Mouse (Mus musculus): ENCODE results near the gene Stab2.

Gene Stab2

GRCm38 (mm10) chr10:87007385-87008214 lies at the start of gene Stab2:
Gene Stab2 (minus strand): TSS chr10:87008025.
- no peak for DNase-seq (ENCODE audit: inconsistent age in 2 of 2, low spot score in 1 of 2)

DNA sequence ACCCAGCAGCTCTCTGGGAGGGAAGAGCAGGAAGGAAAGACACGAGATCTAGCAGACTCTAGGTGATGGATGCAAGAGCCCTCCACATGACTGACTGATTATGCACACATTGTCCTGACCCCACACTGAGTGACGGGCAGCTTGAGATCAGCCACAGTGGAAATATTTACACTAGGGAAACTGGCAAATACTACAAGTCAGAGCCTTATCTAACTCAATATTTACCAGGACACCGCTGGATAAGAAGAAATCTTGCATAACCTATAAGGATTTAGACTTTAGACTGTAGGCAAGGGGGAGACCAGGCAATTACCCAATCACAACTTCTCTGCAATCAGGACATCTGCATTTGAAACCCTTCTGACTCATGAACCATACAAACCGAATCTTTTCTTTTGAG lies 43.9 kb upstream of the Stab2 start:
- DNase-seq (ENCODE audit: inconsistent age in 2 of 2, low spot score in 1 of 2), result no peak

- DNase-seq (ENCODE audit: inconsistent age in 2 of 2, low spot score in 1 of 2), result no peak
These were observed 41.4 kb upstream of the Stab2 start for GRCm38 (mm10) chr10:87049179-87049578.

DNA sequence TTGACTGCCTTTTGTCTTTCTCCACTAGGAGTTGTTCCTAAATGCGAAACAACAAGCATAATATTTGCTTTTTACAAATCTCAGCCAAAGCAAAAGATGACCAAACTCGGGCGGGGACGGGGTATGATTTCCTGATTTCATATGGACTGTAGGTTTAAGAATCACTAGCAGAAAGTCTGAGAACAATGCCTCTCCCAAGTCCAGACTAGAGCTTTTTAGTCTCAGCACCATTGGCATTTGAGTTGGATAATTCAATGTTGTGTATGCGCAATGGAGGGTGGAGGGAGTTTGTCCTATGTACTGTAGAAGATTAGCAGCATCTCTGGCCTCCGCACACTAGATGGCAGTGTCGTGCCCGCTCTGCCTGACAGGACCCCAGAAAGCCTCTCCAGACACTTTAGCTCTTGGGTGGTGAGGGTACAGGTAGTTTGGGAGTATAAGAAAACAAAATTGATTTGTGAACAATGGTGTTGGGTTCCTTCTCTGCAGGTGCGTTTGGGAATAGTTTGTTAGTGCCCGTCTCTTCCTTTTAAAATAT lies 39.2 kb upstream of the Stab2 start:
- no peak for DNase-seq (ENCODE audit: inconsistent age in 2 of 2, low spot score in 1 of 2)

DNA sequence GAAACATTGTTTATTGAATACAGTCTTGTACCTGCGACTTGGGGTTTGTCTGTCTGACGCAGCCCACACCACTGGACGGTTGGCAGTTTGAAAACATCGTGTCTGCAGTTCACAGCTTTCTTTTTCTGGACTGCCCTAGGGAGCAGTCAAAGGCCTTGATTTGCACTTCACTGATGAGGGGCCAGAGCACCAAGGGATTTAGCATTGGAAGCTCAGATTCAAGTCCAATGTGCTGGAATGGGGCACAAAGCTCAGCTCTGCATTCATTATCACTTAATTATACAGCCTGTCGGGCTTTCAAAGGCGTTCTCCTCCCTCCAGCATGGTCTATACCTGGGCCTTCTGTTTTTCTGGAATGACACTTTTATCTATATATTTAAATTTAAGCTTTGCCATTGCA lies 38.6 kb upstream of the Stab2 start:
- no peak for DNase-seq (ENCODE audit: inconsistent age in 2 of 2, low spot score in 1 of 2)

- DNase-seq (ENCODE audit: inconsistent age in 2 of 2, low spot score in 1 of 2), result no peak
These were observed 37.4 kb upstream of the Stab2 start for GRCm38 (mm10) chr10:87045273-87045672.

- no peak for DNase-seq (ENCODE audit: inconsistent age in 2 of 2, low spot score in 1 of 2)
These were observed 33.4 kb upstream of the Stab2 start for GRCm38 (mm10) chr10:87041265-87041664.

DNA sequence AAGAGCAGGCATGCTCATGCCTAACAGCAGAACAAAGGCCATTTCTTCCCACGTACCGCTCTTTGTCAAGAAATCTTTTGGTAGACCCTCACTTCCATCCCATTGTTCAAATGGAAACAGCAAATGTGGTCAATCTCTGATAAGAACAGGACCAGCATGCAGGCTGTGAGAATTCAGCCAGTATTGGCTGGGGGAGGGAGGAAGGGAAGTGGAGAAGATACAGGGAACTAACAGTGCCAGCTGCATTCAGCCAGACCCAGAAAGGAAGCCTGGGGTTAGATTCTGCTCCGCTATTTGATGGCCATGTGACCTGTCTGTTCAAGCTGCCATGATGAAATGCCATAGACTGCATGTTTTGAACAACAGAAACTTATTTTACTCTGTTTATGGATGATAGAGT lies 32.0 kb upstream of the Stab2 start:
- DNase-seq (ENCODE audit: inconsistent age in 2 of 2, low spot score in 1 of 2), result no peak

DNA sequence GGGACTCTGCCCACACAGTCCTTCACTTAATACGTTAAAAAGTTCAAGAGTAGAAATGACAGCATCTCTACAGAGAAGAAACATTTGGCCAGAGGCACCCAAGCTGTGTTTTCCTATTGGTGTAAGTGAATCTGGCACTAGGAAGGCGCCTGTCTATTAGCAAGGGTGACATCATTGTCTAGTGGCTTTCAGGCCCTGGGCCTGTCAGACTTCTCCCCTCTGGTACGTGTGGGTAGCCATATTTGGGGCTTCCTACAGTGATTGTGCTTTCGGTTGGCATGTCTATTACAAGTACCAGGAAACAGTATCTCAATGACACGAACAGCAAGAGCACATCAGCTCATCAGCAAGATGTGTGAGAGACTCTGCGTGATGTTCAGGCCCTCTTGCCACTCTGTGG lies 31.5 kb upstream of the Stab2 start:
- DNase-seq (ENCODE audit: inconsistent age in 2 of 2, low spot score in 1 of 2), result no peak

DNA sequence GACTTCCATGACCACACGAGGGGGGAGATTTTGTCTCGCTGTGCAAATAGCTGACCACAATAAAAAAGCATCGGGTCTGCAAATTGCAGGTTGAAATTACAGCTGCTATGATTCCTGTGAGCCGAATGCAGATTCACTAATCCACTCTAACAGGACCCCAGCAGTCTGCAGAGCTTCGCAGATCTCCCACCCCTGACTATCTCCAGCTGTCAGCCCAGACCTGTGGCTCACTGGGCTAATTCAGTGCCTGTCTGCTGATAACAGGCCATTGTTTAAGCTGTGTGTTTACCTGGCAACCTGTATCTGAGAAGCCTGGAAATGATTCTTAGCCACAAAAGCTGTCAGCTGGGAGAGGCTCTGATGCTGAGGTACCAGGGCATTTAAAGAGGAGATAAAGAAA lies 29.2 kb upstream of the Stab2 start:
- DNase-seq (ENCODE audit: inconsistent age in 2 of 2, low spot score in 1 of 2), result no peak

- DNase-seq (ENCODE audit: inconsistent age in 2 of 2, low spot score in 1 of 2), result no peak
These were observed 28.5 kb upstream of the Stab2 start for GRCm38 (mm10) chr10:87036271-87036703.

- DNase-seq (ENCODE audit: inconsistent age in 2 of 2, low spot score in 1 of 2), result no peak
These were observed 28.0 kb upstream of the Stab2 start for GRCm38 (mm10) chr10:87035866-87036265.

DNA sequence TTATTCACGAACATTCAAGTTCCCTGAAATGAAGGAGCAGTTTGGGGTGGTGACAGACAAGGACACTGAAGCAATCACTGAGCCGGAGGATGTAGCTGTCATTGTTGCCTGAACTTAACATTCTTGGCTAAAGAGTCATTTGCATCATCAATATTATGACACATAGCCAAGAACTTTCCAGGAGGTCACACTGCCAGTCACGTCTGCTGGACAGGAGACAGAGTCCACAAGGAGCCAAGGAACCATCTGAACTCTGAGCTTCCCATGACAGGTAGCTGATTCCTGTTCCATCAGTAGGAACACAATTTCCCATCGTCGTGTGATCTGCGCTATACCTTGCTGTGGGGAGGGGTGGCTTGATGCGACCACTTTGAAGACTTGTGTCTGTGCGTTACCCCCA lies 24.9 kb upstream of the Stab2 start:
- peak; percentile 28 to 76 for DNase-seq (ENCODE audit: inconsistent age in 2 of 2, low spot score in 1 of 2)

- DNase-seq (ENCODE audit: inconsistent age in 2 of 2, low spot score in 1 of 2), result peak; percentile 81 to 93
These were observed 17.1 kb upstream of the Stab2 start for GRCm38 (mm10) chr10:87024884-87025283.

- DNase-seq (ENCODE audit: inconsistent age in 2 of 2, low spot score in 1 of 2), result peak; percentile 53 to 69
These were observed 12.9 kb upstream of the Stab2 start for GRCm38 (mm10) chr10:87020711-87021110.

DNA sequence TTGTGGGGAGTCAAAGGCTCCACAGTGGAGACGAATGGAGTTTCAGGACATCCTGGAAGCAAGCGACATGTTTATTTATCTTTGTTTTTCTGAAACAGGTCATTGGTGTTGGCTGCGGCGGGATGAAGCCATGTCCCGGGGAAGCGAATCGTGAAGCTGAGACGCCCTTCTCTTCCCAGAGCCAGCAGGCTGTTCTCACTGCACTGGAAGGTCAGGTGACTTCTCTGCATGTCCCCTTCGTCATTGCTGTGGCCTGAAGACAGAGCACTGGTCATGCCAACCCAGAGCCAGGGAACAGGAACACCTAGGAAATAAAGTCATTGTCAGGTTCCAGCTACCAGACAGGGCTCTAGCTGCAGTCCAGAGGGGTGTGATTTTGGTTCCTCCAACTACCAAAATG lies 11.1 kb upstream of the Stab2 start:
- no peak for DNase-seq (ENCODE audit: inconsistent age in 2 of 2, low spot score in 1 of 2)

- DNase-seq (ENCODE audit: inconsistent age in 2 of 2, low spot score in 1 of 2), result no peak
These were observed 8.4 kb upstream of the Stab2 start for GRCm38 (mm10) chr10:87016151-87016692.

- DNase-seq (ENCODE audit: inconsistent age in 2 of 2, low spot score in 1 of 2), result no peak
These were observed 7.6 kb upstream of the Stab2 start for GRCm38 (mm10) chr10:87015403-87015802.

DNA sequence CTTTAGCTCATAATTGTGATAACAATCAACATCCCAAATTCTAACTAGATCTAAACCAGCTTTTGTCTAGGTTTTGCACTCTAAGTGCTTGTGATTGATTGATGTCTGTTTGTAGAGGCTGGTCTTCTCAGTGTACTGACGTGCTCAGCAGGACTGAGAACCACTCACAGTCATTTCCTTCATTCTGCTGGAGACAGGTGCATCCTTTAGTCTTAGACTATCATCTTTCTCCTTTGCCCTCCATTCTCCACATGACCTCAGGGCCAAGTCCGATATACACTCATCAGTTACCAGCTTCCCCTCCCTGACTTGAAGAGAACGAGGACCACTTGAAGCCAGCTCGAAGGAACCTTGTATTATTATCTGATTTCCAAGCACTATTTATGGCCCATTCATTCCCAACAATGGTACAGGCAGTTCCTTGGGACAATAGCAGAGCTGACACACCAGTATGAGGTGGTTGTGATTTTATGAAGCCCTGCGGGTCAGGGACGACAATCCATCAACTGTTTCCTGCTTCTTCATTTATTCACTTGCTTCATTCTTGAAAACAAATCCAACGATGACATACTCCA lies 6.7 kb upstream of the Stab2 start:
- DNase-seq (ENCODE audit: inconsistent age in 2 of 2, low spot score in 1 of 2), result no peak

DNA sequence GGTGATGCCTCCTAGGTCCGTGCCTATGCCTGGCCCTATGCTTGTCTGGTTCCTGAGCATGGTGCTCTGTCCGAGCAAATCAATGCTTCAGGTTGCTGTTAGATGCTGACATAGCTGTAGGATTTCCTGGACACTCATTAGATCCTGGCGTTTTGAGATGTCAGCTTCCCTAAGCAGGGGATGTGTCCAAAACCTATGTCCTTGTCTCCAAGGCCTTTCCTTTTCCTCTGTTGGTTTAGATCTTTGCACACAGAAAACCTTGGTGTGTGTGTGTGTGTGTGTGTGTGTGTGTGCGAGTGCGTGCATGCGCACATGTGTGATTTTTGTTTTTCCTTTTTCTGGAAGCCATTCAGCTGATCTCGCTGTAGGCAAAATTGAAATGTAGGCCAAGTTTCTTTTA lies 4.3 kb upstream of the Stab2 start:
- DNase-seq (ENCODE audit: inconsistent age in 2 of 2, low spot score in 1 of 2), result no peak

DNA sequence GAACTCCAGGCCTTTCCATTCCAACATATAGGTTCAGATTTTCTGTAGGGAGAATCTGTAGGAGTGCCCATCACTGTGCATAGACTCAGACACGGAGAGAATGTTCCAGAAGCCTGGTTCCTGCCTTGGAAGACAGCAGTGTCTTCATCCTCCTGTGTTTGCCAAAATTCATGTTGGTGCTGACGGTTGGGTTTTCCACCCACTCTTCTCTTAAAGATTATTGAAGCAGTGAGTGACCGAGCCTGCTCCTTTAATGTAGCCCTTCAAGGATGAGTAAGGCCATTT lies 332 bp upstream of the Stab2 start:
- no peak for DNase-seq (ENCODE audit: inconsistent age in 2 of 2, low spot score in 1 of 2)

- peak; percentile 18 to 51 for DNase-seq (ENCODE audit: inconsistent age in 2 of 2, low spot score in 1 of 2)
These were observed 15.4 kb downstream of the Stab2 start for GRCm38 (mm10) chr10:86992238-86992976.

All from adrenal gland, adult (tissue).